Mouse (Mus musculus) small intestine, adult 2 months (tissue): ENCODE measurements around the gene Pigo.

ENCODE experiments used
- CTCF ChIP-seq: fragments of 200-500 bp; IDR thresholded peaks from 2 replicates; pipeline ENCODE4 v1.5.1; 2012; ENCODE audit warnings: low read depth, mild to moderate bottlenecking, control low read depth, inconsistent platforms, low read length, moderate library complexity, mixed read lengths; ENCODE audit not compliant: insufficient replicate concordance, insufficient read length; ENCODE audit errors: extremely low read depth
- POLR2A ChIP-seq: fragments of 200-500 bp; IDR thresholded peaks from 2 replicates; pipeline ENCODE4 v1.6.1; 2012; ENCODE audit warnings: low read depth, mild to moderate bottlenecking, control low read depth, inconsistent platforms, low read length, moderate library complexity

DNA sequence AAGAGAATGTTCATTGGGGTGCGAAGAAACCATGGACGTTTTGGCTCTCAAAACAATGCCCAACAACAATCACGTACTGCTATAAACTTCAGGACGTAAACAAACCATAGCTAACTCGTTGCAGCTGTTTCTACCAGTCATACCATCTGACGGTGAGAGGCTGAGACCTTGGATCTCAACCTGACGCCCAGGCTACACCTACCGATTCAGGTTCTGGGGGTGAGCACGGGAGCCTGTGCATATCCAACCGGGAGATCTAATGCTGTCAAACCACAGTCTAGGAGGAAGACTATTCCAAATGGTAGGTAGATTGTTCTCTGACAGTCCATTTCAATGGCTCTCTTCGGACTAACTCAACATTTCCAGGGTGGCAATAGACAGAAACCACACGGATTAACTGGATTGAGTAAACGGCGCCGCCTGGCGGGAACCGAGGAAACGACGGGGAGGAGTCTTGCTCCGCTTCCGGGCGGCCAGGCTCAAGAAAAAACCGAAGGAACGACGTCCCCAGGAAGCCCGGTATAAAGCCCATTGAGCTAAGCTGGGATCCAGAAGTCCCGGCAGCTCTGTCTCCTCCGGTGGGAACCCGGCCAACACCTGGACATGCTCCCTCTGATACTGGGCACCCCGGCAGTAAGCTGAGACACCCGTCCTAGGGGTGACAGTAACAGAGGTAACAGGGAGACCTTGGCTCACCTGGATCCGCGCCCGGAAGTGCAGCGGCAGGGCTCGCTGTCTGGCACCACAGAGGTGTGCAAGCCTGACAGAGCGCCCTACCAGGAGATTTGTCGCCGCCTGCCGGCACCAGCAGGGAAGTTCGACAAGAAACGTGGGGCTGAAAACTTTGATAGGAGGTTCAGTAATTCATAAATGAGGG is at the start of gene Pigo:
- TF ChIP-seq CTCF, result peak; percentile 81
- TF ChIP-seq POLR2A, result peak; percentile 64
